Mouse (Mus musculus): ENCODE measurements at regions not wholly inside any gene's neighbourhood (a gene's known extent, or its start where the extent isn't known, plus 50 kb on each side); places are given as distances from the start of the nearest gene placed in this dataset.
"Not testable (repeated sequence)": the region's sequence is repeated elsewhere in the genome, so short reads cannot be mapped to it uniquely, and the experiment has no call there.

GRCm38 (mm10) chr4:53243473-53243872 lies 83.8 kb upstream of the Abca1 start:
- H3K4me3 ChIP-seq (ENCODE audit: low read depth, low read length); H3K27ac ChIP-seq (ENCODE audit: low read depth, low read length); H3K4me1 ChIP-seq (ENCODE audit: control insufficient read depth, insufficient read depth, low read length); H3K9ac ChIP-seq (ENCODE audit: low read length); H3K36me3 ChIP-seq (ENCODE audit: control insufficient read depth, insufficient read depth, low read length); H3K4me2 ChIP-seq (ENCODE audit: low read depth); ATAC-seq (ENCODE audit: insufficient read depth, low FRiP score, low TSS enrichment); H3K27me3 ChIP-seq (ENCODE audit: control insufficient read depth, insufficient read depth, low read length); DNase-seq (ENCODE audit: low spot score); H3K9me3 ChIP-seq (ENCODE audit: control insufficient read depth, low read length): not testable (repeated sequence)
- WGBS, result 91% methylated on average over 8 of the region's 8 CpGs

GRCm38 (mm10) chr4:53239856-53240255 lies 80.2 kb upstream of the Abca1 start:
- DNase-seq (ENCODE audit: low spot score), result no peak
- 71% methylated on average over 5 of the region's 5 CpGs for WGBS
- H3K36me3 ChIP-seq (ENCODE audit: control insufficient read depth, insufficient read depth, low read length), result no peaks in the 10 kb centered on the region
- no peaks in the 10 kb centered on the region for H3K4me1 ChIP-seq (ENCODE audit: control insufficient read depth, insufficient read depth, low read length)
- no peak overlapping the region for H3K4me3 ChIP-seq (ENCODE audit: low read depth, low read length)
- no peak overlapping the region for H3K27ac ChIP-seq (ENCODE audit: low read depth, low read length)
- no peak for ATAC-seq (ENCODE audit: insufficient read depth, low FRiP score, low TSS enrichment)
- H3K9me3 ChIP-seq (ENCODE audit: control insufficient read depth, low read length), result no peaks in the 10 kb centered on the region
- no peak overlapping the region for H3K9ac ChIP-seq (ENCODE audit: low read length)
- H3K27me3 ChIP-seq (ENCODE audit: control insufficient read depth, insufficient read depth, low read length), result no peaks in the 10 kb centered on the region
- H3K4me2 ChIP-seq (ENCODE audit: low read depth), result no peak overlapping the region

GRCm38 (mm10) chr4:53238314-53239259 lies 78.9 kb upstream of the Abca1 start:
- H3K4me3 ChIP-seq (ENCODE audit: low read depth, low read length), result no peak overlapping the region
- H3K4me1 ChIP-seq (ENCODE audit: control insufficient read depth, insufficient read depth, low read length), result no peaks in the 10 kb centered on the region
- H3K4me2 ChIP-seq (ENCODE audit: low read depth), result no peak overlapping the region
- no peak for ATAC-seq (ENCODE audit: insufficient read depth, low FRiP score, low TSS enrichment)
- H3K36me3 ChIP-seq (ENCODE audit: control insufficient read depth, insufficient read depth, low read length), result no peaks in the 10 kb centered on the region
- no peaks in the 10 kb centered on the region for H3K9me3 ChIP-seq (ENCODE audit: control insufficient read depth, low read length)
- no peak overlapping the region for H3K9ac ChIP-seq (ENCODE audit: low read length)
- H3K27me3 ChIP-seq (ENCODE audit: control insufficient read depth, insufficient read depth, low read length), result no peaks in the 10 kb centered on the region
- H3K27ac ChIP-seq (ENCODE audit: low read depth, low read length), result no peak overlapping the region
- no peak for DNase-seq (ENCODE audit: low spot score)
- WGBS, result 80% methylated on average over 14 of the region's 14 CpGs

GRCm38 (mm10) chr4:53235870-53236269 lies 76.2 kb upstream of the Abca1 start:
- Histone ChIP-seq H3K9ac (ENCODE audit: low read length) (no peak overlapping the region), H3K4me1 (ENCODE audit: control insufficient read depth, insufficient read depth, low read length) (no peaks in the 10 kb centered on the region), H3K27ac (ENCODE audit: low read depth, low read length) (no peak overlapping the region), H3K9me3 (ENCODE audit: control insufficient read depth, low read length) (no peaks in the 10 kb centered on the region), H3K4me3 (ENCODE audit: low read depth, low read length) (no peak overlapping the region), H3K4me2 (ENCODE audit: low read depth) (no peak overlapping the region), H3K36me3 (ENCODE audit: control insufficient read depth, insufficient read depth, low read length) (no peaks in the 10 kb centered on the region), H3K27me3 (ENCODE audit: control insufficient read depth, insufficient read depth, low read length) (no peaks in the 10 kb centered on the region)
- WGBS, result 43% methylated on average over 2 of the region's 2 CpGs
- DNase-seq (ENCODE audit: low spot score) (peak; percentile 18), ATAC-seq (ENCODE audit: insufficient read depth, low FRiP score, low TSS enrichment) (peak; percentile 48; the same call in 1 of the 2 replicates)

- Histone ChIP-seq H3K36me3 (ENCODE audit: control insufficient read depth, insufficient read depth, low read length) (no peaks in the 10 kb centered on the region), H3K27ac (ENCODE audit: low read depth, low read length) (no peak overlapping the region), H3K4me3 (ENCODE audit: low read depth, low read length) (no peak overlapping the region), H3K4me2 (ENCODE audit: low read depth) (no peak overlapping the region), H3K9ac (ENCODE audit: low read length) (no peak overlapping the region), H3K9me3 (ENCODE audit: control insufficient read depth, low read length) (no peaks in the 10 kb centered on the region), H3K4me1 (ENCODE audit: control insufficient read depth, insufficient read depth, low read length) (peaks cover 7% of the 10 kb centered on the region; the same call in 1 of the 2 replicates), H3K27me3 (ENCODE audit: control insufficient read depth, insufficient read depth, low read length) (no peaks in the 10 kb centered on the region)
- 71% methylated on average over 3 of the region's 3 CpGs for WGBS
- ATAC-seq (ENCODE audit: insufficient read depth, low FRiP score, low TSS enrichment) (no peak), DNase-seq (ENCODE audit: low spot score) (no peak)
Observed at GRCm38 (mm10) chr4:53232436-53232835, 72.7 kb upstream of the Abca1 start.

GRCm38 (mm10) chr4:53231867-53232266 lies 72.2 kb upstream of the Abca1 start:
- no peak overlapping the region for H3K4me3 ChIP-seq (ENCODE audit: low read depth, low read length)
- H3K9me3 ChIP-seq (ENCODE audit: control insufficient read depth, low read length), result no peaks in the 10 kb centered on the region
- no peak overlapping the region for H3K9ac ChIP-seq (ENCODE audit: low read length)
- DNase-seq (ENCODE audit: low spot score), result no peak
- no peaks in the 10 kb centered on the region for H3K27me3 ChIP-seq (ENCODE audit: control insufficient read depth, insufficient read depth, low read length)
- H3K4me2 ChIP-seq (ENCODE audit: low read depth), result no peak overlapping the region
- peaks cover 7% of the 10 kb centered on the region; the same call in 1 of the 2 replicates for H3K4me1 ChIP-seq (ENCODE audit: control insufficient read depth, insufficient read depth, low read length)
- no peak for ATAC-seq (ENCODE audit: insufficient read depth, low FRiP score, low TSS enrichment)
- 50% methylated on average over 4 of the region's 4 CpGs for WGBS
- H3K36me3 ChIP-seq (ENCODE audit: control insufficient read depth, insufficient read depth, low read length), result no peaks in the 10 kb centered on the region
- no peak overlapping the region for H3K27ac ChIP-seq (ENCODE audit: low read depth, low read length)

- no peaks in the 10 kb centered on the region for H3K36me3 ChIP-seq (ENCODE audit: control insufficient read depth, insufficient read depth, low read length)
- no peak for DNase-seq (ENCODE audit: low spot score)
- H3K4me2 ChIP-seq (ENCODE audit: low read depth), result no peak overlapping the region
- WGBS, result 98% methylated on average over 2 of the region's 2 CpGs
- H3K4me3 ChIP-seq (ENCODE audit: low read depth, low read length), result no peak overlapping the region
- no peak for ATAC-seq (ENCODE audit: insufficient read depth, low FRiP score, low TSS enrichment)
- no peaks in the 10 kb centered on the region for H3K9me3 ChIP-seq (ENCODE audit: control insufficient read depth, low read length)
- peaks cover 7% of the 10 kb centered on the region; the same call in 1 of the 2 replicates for H3K4me1 ChIP-seq (ENCODE audit: control insufficient read depth, insufficient read depth, low read length)
- H3K27ac ChIP-seq (ENCODE audit: low read depth, low read length), result no peak overlapping the region
- no peaks in the 10 kb centered on the region for H3K27me3 ChIP-seq (ENCODE audit: control insufficient read depth, insufficient read depth, low read length)
- H3K9ac ChIP-seq (ENCODE audit: low read length), result no peak overlapping the region
Observed at GRCm38 (mm10) chr4:53231046-53231445, 71.4 kb upstream of the Abca1 start.

- no peaks in the 10 kb centered on the region for H3K36me3 ChIP-seq (ENCODE audit: control insufficient read depth, insufficient read depth, low read length)
- no peak overlapping the region for H3K9ac ChIP-seq (ENCODE audit: low read length)
- H3K9me3 ChIP-seq (ENCODE audit: control insufficient read depth, low read length), result no peaks in the 10 kb centered on the region
- ATAC-seq (ENCODE audit: insufficient read depth, low FRiP score, low TSS enrichment) (no peak), DNase-seq (ENCODE audit: low spot score) (no peak)
- H3K4me2 ChIP-seq (ENCODE audit: low read depth), result no peak overlapping the region
- peaks cover 7% of the 10 kb centered on the region; the same call in 1 of the 2 replicates for H3K4me1 ChIP-seq (ENCODE audit: control insufficient read depth, insufficient read depth, low read length)
- no peak overlapping the region for H3K27ac ChIP-seq (ENCODE audit: low read depth, low read length)
- WGBS, result 29% methylated on average over 4 of the region's 4 CpGs
- H3K4me3 ChIP-seq (ENCODE audit: low read depth, low read length), result no peak overlapping the region
- no peaks in the 10 kb centered on the region for H3K27me3 ChIP-seq (ENCODE audit: control insufficient read depth, insufficient read depth, low read length)
Observed at GRCm38 (mm10) chr4:53228444-53228843, 68.7 kb upstream of the Abca1 start.

GRCm38 (mm10) chr4:53227771-53228170 lies 68.1 kb upstream of the Abca1 start:
- H3K36me3 ChIP-seq (ENCODE audit: control insufficient read depth, insufficient read depth, low read length), result no peaks in the 10 kb centered on the region
- H3K9me3 ChIP-seq (ENCODE audit: control insufficient read depth, low read length), result no peaks in the 10 kb centered on the region
- H3K27ac ChIP-seq (ENCODE audit: low read depth, low read length), result no peak overlapping the region
- no peaks in the 10 kb centered on the region for H3K27me3 ChIP-seq (ENCODE audit: control insufficient read depth, insufficient read depth, low read length)
- no peak overlapping the region for H3K4me3 ChIP-seq (ENCODE audit: low read depth, low read length)
- 39% methylated on average over 8 of the region's 8 CpGs for WGBS
- peaks cover 7% of the 10 kb centered on the region; the same call in 1 of the 2 replicates for H3K4me1 ChIP-seq (ENCODE audit: control insufficient read depth, insufficient read depth, low read length)
- DNase-seq (ENCODE audit: low spot score), result no peak
- H3K4me2 ChIP-seq (ENCODE audit: low read depth), result no peak overlapping the region
- 0 out of 2 replicates have a peak, but pooled peaks have one; percentile 45 for ATAC-seq (ENCODE audit: insufficient read depth, low FRiP score, low TSS enrichment)
- H3K9ac ChIP-seq (ENCODE audit: low read length), result no peak overlapping the region
